Mouse (Mus musculus) thymus, postnatal 36 days (tissue): ENCODE results near the gene Ank.
A peak's percentile ranks its signal among the peaks of the same experiment; 100 is the strongest.

Experiments used
- DNase-seq, 2 experiments: peaks; one replicate each; pipeline ENCODE4 v3.0.0; 2022; ENCODE audit warnings: mixed read lengths in 2 of 2

Ank gene

DNA sequence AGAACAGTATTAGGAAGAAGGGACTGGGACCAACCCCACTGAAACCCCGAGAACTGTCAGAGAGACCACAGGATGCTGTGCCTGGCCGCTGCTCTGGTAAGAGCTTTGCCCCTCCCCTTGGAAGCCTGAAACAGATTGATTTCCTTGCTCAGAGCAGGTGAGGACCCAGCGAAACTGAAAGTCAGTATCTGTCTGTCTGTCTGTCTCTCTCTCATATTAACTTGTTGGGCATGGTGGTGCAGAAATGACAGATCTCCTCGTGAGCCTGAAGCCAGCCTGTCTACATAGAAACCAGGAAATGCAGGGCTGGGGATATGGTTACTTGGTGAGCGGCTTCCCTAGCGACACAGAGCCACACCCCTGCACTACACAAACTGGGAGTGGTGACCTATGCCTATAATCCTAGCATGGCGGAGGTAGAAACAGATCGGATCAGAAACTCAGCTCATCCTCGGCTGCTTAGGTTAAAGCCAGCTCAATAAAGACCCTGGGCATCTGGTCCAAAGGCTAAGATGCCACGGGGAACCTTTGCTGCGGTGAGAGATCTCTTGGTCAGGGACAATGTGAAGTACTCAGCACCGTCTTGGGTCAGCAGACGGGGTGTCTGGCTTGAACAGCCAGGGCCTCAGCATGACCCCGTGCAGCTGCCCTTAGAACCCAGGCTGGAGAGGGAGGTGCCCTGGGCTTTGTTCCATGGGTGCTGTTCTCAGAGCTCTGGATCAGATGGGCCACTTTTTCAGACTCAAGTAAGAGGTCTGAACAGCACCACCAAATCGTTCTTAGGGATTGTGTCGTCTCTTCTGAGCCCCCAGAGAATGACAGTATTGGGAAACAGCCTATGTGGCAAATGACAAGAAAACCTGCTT, 111.7 kb downstream of the Ank start:
- DNase-seq, result no peak

DNA sequence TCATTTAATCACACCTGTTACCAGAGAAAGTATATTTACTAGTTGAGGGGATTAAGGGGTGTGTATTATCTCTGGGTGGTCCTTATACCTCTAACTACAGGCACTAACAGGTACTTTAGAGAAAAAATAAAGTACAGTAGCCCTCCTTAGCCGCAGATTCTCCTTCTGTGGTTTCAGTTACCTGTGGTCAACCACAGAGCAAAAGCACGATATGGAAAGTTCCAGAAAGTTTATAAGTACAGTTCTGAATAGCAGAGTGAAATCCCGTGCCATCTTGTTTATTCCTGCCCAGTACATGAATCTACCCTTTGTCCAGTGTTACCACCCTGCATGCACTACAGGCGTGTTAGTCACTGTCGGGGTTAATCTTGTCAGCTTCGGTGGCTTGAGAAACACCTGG, 112.4 kb downstream of the Ank start:
- DNase-seq, result no peak

GRCm38 (mm10) chr15:27579853-27580252, 113.4 kb downstream of the Ank start:
- no peak for DNase-seq

- DNase-seq, result no peak
Measured at GRCm38 (mm10) chr15:27580771-27581170, 114.3 kb downstream of the Ank start.

GRCm38 (mm10) chr15:27581640-27582039, 115.2 kb downstream of the Ank start:
- DNase-seq, result no peak

DNA sequence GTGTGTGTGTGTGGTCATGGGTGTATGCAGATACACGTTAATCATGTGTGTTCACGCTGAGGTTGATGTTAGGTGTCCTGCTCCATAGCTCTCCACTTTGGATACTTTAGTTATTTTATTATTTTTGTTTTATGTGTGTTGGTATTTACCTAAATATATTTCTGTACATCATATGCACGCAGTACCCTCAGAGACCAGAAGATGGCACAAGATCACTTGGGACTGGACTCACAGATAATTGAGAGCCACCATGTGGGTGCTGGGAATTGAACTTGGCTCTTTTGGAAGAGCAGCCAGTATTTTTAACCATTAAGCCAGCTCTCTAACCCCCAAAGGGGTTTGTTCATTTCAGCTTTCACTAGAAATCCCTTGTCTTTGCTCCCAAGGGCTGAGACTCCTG, 116.0 kb downstream of the Ank start:
- DNase-seq, result peak in 1 of 2 experiments; percentile 40

- peak; percentile 41 for DNase-seq
Measured at GRCm38 (mm10) chr15:27583042-27583441, 116.6 kb downstream of the Ank start.

DNA sequence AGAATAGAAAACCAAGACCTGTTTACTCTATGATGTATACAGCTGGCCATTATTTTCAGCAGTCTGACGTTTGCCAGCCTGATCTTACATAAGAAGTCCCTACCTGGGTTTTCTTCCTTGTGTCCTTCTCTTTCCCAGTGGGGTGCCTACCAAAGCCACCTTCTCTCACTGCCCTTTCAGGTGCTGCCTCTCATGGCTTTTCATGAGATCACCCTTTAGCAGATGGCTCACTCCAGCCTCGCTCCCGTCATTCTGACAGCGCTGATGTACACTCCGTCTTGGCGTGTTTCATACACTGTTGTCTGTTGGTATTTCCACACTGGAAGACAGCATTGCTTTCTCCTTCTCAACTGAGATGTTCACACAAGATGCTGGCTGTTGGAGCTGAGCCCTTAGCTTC, 117.1 kb downstream of the Ank start:
- no peak for DNase-seq

DNA sequence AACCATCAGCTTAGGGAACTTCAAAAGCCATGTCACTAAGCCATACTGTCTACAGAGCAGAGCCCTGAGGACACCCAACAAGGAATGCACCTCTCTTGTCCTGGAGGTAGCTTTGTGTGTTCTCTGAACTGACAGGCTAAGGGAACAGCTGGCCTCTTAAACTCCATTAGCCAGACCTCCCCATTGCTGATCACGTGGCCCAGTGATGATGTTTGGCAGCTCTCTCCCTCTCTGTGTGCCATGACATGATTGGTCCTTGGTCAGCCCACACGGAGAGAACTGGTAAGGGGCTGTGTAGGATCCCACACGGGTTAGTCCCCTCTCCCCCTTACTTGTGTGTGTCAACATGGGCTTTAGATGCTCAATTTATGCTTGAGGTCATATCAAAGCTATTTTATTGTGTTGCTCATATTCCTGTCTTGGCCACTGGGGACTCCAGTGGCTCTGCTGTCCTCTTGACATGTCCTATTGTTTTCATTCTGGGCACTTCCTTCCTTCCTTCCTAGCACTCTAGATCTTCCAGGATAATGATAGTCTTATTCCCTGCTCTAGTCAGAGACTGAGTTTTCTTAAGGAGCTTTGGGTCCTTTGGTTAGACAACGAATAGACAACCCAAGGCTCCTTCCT, 119.1 kb downstream of the Ank start:
- no peak for DNase-seq

DNA sequence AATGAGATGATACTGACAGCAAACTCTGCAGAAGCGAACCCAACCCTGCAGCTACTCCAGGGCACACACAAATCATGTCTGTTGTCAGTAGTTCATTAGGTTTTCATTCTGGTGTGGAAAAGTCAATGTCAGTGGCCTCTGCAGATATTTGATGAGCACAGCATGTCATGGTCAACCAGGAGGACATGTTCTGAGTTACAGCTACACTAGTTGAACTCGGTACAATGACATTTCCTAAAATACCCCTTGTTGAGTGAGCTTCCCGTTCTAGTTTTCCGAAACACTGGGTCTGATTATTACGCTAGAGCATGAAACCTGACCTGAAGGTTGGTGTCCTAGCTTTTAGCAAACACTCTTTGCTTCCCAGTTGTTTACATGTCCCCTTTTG, 119.6 kb downstream of the Ank start:
- DNase-seq, result no peak

GRCm38 (mm10) chr15:27588087-27588826, 121.8 kb downstream of the Ank start:
- DNase-seq, result no peak

DNA sequence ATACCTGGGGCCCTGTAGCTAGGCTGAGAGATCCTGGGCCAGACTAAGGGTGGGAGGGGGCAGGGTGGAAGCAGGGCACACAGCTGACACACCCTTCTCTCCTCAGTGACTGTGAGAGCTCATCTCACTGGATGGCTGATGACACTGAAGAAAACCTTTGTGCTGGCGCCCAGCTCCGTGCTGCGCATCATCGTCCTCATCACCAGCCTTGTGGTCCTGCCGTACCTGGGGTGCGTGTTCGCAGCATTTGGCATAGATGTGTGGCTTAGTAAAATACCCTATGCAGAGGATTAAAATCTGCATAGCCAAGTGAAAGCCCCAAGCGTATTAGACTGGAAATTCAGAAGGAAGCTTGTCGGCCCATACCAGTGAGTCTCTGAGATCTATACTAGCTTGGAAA, 124.3 kb downstream of the Ank start:
- no peak for DNase-seq

- DNase-seq, result no peak
Measured at GRCm38 (mm10) chr15:27592620-27593320, 126.3 kb downstream of the Ank start.

DNA sequence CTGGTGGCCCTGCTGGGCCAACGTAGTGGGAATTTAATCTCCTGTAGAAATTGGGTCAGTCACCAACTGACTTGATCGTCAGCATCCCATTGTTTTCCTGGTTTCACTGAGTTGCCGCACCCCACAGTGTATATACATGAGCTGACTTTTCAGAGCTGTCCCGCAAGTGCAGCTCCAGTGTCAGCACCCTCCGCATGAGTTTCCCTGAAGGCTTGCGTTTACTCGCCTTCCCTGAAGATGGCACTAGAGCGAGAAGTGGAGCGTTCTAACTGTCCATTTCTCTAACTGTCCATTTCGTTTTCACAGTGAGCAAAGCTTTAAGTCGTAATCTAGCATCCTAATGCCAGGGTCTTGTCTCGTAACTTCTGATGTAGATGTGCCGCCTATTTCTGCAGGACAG, 127.2 kb downstream of the Ank start:
- DNase-seq, result no peak

DNA sequence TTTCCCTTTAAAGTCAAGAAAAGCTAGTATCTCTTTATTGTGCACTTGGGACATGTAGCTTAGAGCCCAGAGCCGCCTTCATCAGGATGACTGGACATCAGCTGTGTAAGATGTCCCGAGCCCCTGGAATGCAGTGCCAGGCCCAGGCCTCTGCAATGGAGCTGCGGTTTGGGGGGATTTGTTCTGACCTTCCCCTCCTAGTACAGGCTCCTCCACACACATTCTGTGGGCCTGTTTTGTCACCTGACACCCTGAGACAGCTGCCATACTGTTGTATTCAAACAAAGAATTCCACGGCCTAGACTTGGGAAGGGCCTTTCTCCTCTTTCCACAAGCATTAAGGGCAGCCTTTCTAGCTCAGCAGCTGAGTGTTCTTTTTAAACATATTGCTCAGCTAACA, 128.5 kb downstream of the Ank start:
- DNase-seq, result no peak

DNA sequence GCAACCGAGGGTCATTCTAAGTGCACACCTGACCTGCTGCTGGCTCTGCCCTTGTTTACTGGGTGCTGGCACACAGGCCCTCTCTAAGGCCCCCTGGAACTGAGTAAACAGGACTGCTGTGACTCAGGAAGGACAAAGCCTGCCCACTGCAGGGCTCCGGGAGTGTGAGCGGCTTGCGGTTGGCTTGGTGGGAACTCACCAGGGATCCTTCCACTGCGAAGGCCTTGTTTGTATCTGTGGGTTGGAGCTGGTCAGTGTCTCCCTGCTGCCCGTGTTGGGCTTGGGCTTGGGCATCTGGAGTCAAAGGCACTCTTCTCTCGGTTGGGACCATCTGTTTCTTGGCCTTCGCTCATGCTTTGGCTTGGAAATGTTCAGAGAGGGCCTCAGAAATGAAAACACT, 129.1 kb downstream of the Ank start:
- DNase-seq, result no peak

DNA sequence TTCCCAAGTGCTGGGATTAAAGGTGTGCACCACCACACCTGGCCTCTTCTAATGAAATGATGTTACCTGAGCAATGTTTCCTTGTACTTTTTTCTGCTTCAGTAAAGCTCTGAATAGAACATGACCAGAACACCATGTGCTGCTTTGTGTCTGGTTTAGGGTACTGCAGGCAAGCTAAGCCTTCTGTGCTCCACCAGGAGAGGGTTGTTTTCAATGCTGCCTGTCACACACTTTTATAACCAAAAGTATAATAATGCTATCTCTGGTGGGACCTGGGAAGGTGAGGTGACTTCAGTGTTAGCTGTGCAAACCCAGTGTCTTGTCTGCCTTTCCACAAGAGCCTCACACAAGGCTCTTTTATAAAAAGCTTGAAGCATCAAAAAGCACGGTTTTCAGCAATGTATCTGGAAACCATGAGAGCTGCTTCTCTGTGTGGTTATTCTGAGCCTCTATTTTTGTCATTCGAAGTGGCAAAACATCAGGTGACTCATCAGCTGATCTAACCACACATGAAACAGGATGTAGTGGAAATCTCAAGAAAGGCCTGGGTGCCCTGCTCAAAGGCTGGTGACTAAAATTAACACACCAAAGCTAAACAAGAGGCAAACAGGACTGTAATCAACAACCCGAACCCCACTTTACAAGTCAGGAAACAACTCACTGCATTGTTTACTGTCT, 130.1 kb downstream of the Ank start:
- DNase-seq, result peak; percentile 26 to 37

GRCm38 (mm10) chr15:27597516-27597915, 131.0 kb downstream of the Ank start:
- DNase-seq, result no peak

DNA sequence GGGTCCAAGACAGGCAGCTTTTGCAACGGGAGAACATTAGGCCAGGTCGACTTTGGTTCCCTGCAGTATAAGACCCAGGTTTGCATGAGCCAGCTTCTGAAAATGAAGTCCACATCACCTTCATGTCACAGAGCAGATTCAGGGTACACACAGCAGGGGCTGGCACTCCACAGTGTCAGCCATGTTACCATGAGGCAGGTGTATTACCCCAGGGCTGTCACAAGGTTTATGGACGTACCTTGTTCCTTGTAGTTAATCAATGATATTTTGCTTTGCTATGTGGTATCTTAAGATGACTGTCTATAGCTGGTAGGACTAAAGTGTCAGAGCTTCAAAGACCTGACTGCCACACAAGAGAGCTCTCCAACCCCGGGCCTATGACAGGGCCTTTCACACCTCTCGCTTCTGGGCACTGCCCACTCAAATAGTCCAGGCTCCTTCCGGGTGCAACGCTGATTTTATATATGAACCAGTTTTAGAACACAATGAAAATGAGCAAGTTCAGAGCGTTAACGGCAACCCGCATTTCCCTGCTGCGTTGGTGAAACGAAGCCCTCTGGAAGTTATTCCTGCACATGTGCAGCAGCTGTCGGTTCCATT, 132.4 kb downstream of the Ank start:
- no peak for DNase-seq

GRCm38 (mm10) chr15:27600524-27600923, 134.0 kb downstream of the Ank start:
- no peak for DNase-seq

GRCm38 (mm10) chr15:27604558-27604957, 138.1 kb downstream of the Ank start:
- no peak for DNase-seq

- no peak for DNase-seq
Measured at GRCm38 (mm10) chr15:27605252-27605651, 138.8 kb downstream of the Ank start.
